Mouse (Mus musculus): ENCODE data around the gene Rpl12. TPM values are rescaled to one million over a fixed set of nuclear protein-coding genes. Genes with fewer than 3 reads are reported as not detected.

Gene Rpl12
- polyA plus RNA-seq, 1 experiment from 2014 or later = 147 TPM

DNA sequence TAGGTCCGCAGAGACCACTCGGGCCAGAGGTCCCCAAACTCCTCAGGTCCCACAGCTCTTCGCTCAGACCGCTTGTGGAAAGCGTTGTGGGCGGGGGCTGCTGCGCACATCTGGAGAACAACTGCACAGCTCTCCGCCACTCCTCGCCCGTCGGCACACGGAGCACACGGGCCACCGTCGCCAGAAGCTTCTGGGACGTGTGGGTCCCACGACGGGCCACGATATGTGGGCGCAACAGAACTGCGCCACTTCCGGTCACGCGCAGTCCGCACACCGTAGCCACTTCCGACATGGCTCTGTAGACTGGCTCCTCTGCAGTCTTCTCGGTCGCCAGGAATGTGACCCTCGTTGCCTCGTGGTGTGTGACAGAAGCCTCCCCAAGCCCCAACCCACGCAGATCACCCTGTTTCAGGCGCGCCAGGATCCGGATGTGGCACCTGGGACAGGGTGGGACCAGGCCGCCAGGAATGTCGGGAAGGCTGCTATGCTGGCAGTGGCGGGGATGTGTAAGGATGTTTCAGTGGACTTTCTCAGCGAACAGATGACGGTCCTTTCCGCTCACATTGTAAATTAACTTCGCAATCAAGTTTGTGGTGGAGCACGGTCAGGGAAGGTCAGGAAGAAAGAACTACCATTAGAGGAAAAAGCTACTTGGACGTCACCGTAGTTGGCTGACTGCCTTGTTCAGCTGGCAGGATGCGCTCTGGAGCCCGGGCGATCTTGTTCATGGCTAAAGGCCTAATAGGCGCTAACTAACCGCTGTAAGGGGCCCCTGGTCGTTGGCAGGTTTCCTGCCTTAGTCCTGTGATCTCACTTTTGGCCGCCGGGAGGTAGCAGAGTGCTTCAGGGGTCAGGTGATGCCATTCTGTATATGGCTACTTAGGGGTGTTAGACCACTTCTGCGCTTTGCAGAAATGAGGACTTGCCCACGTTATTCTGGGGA is 5.6 kb downstream of the Rpl12 start:
- Histone ChIP-seq H3K36me3 (ENCODE audit: control insufficient read depth, insufficient read depth, low read length) (peaks cover 8% of the 10 kb centered on the region), H3K9me3 (ENCODE audit: control insufficient read depth, low read length) (no peaks in the 10 kb centered on the region), H3K27me3 (ENCODE audit: control insufficient read depth, insufficient read depth, low read length) (no peaks in the 10 kb centered on the region), H3K4me1 (ENCODE audit: control insufficient read depth, insufficient read depth, low read length) (peaks cover 18% of the 10 kb centered on the region), H3K27ac (ENCODE audit: low read depth, low read length) (peak overlapping the region; percentile 84), H3K9ac (ENCODE audit: low read length) (peak overlapping the region; percentile 83), H3K4me3 (ENCODE audit: low read depth, low read length) (peak overlapping the region; percentile 57), H3K4me2 (ENCODE audit: low read depth) (peak overlapping the region; percentile 79)
- ATAC-seq (ENCODE audit: insufficient read depth, low FRiP score, low TSS enrichment) (peak; percentile 84), DNase-seq (ENCODE audit: low spot score) (peak; percentile 88)
- WGBS = under 1% methylated on average over 55 of the region's 55 CpGs

DNA sequence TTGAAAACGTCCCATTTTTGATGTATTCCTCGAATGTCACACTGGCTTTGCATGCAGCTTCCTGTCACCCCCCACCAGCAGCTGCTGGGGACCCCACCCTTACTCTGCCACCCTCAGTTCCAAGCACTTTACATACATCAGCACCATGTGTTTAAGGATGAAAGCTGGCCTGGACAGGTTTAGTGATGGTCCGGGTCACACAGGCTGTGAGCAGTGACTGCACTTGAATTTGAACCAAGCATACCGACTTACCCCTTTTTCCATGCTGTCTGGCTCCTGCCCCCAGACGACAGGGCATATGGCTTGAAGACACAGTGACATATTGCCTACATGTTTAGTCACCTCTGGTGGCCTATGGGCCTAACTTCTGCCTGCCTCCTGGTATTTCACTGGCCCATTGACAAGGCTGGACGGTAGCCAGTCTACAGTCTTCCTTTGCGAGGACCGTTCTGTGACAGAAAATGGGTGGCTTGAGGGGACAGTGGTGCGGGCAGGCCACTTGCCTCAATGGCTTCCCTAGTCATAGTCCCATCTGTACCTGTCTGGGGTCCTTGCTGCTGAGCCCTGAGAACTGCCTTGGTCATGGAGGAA is 6.8 kb downstream of the Rpl12 start:
- H3K36me3 ChIP-seq (ENCODE audit: control insufficient read depth, insufficient read depth, low read length) = peaks cover 8% of the 10 kb centered on the region
- ATAC-seq (ENCODE audit: insufficient read depth, low FRiP score, low TSS enrichment) = no peak
- peak; percentile 6 for DNase-seq (ENCODE audit: low spot score)
- H3K27me3 ChIP-seq (ENCODE audit: control insufficient read depth, insufficient read depth, low read length) = no peaks in the 10 kb centered on the region
- peak overlapping the region; percentile 79; the same call in 1 of the 2 replicates for H3K4me2 ChIP-seq (ENCODE audit: low read depth)
- no peak overlapping the region for H3K27ac ChIP-seq (ENCODE audit: low read depth, low read length)
- 87% methylated on average over 9 of the region's 9 CpGs for WGBS
- no peaks in the 10 kb centered on the region for H3K9me3 ChIP-seq (ENCODE audit: control insufficient read depth, low read length)
- peak overlapping the region; percentile 10; the same call in 1 of the 2 replicates for H3K4me3 ChIP-seq (ENCODE audit: low read depth, low read length)
- H3K4me1 ChIP-seq (ENCODE audit: control insufficient read depth, insufficient read depth, low read length) = peaks cover 12% of the 10 kb centered on the region
- H3K9ac ChIP-seq (ENCODE audit: low read length) = peak overlapping the region; percentile 2; the same call in 1 of the 2 replicates

DNA sequence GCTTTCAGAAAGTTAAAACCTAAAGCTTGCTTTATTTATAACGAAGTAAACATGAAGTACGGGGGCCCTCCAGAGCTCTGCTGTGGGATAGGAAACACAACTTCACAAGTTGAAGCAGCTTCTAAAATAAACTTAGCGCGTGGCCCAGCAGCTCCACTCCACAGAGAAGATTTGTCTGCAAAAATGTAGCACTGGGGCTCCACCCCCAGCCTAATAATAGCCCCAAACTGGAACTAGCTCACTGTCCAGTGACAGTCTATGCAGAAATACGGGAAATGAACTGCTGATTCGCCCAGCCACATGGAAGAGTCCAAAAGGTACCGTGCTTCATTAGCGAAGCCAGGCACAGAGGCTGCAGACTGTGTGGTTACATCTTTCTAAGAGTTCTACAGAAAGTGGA is 8.0 kb downstream of the Rpl12 start:
- no peak for DNase-seq (ENCODE audit: low spot score)
- ATAC-seq (ENCODE audit: insufficient read depth, low FRiP score, low TSS enrichment) = no peak
- Histone ChIP-seq H3K36me3 (ENCODE audit: control insufficient read depth, insufficient read depth, low read length) (peaks cover 6% of the 10 kb centered on the region), H3K27me3 (ENCODE audit: control insufficient read depth, insufficient read depth, low read length) (no peaks in the 10 kb centered on the region), H3K4me1 (ENCODE audit: control insufficient read depth, insufficient read depth, low read length) (peaks cover 9% of the 10 kb centered on the region), H3K4me2 (ENCODE audit: low read depth) (no peak overlapping the region), H3K27ac (ENCODE audit: low read depth, low read length) (no peak overlapping the region), H3K4me3 (ENCODE audit: low read depth, low read length) (no peak overlapping the region), H3K9ac (ENCODE audit: low read length) (no peak overlapping the region), H3K9me3 (ENCODE audit: control insufficient read depth, low read length) (no peaks in the 10 kb centered on the region)
- 84% methylated on average over 8 of the region's 8 CpGs for WGBS

DNA sequence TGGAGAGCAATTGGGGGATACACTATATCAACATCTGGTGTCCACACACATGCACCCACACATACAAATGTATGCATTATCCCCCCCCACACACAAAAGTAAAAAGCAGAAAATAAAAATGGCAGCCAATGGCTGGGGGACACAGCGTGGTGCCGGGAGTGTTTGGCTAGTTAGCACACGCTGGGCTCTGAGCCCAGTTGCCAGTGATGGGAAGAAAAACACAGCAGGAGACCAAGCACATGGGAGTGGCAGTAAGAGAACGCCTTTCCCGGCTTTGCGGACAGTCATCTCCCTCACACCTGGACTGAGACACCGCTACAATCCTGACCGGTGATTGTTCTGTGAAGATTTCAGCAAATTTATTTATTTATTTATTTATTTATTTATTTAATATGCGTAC is 9.9 kb downstream of the Rpl12 start:
- ATAC-seq (ENCODE audit: insufficient read depth, low FRiP score, low TSS enrichment) (no peak), DNase-seq (ENCODE audit: low spot score) (no peak)
- Histone ChIP-seq H3K9me3 (ENCODE audit: control insufficient read depth, low read length) (no peaks in the 10 kb centered on the region), H3K4me2 (ENCODE audit: low read depth) (no peak overlapping the region), H3K36me3 (ENCODE audit: control insufficient read depth, insufficient read depth, low read length) (peaks cover 5% of the 10 kb centered on the region; the same call in 1 of the 2 replicates), H3K4me3 (ENCODE audit: low read depth, low read length) (no peak overlapping the region), H3K27ac (ENCODE audit: low read depth, low read length) (no peak overlapping the region), H3K27me3 (ENCODE audit: control insufficient read depth, insufficient read depth, low read length) (no peaks in the 10 kb centered on the region), H3K4me1 (ENCODE audit: control insufficient read depth, insufficient read depth, low read length) (peaks cover 8% of the 10 kb centered on the region), H3K9ac (ENCODE audit: low read length) (no peak overlapping the region)
- WGBS = 37% methylated on average over 9 of the region's 9 CpGs

DNA sequence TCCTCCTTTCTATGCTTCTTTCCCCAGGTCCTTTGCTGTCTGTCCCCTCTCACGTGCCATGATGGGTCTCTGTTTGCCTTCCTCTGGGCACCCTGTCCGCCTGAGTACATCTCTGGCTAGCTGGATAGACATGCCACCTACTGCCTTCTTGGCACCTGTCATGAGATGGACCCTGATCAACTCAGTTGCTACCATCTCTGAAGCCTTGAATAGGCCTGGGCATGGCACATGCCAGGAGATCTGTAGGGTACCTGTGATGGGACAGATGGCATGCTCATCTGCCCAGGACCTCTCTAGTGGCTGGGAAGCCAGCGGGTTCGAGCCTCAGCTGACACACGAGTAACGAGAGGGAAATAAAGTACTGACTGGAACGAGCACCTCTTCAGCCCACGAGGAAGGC is 12.9 kb downstream of the Rpl12 start:
- ATAC-seq (ENCODE audit: insufficient read depth, low FRiP score, low TSS enrichment) = no peak
- Histone ChIP-seq H3K27ac (ENCODE audit: low read depth, low read length) (no peak overlapping the region), H3K9ac (ENCODE audit: low read length) (no peak overlapping the region), H3K4me3 (ENCODE audit: low read depth, low read length) (no peak overlapping the region), H3K4me1 (ENCODE audit: control insufficient read depth, insufficient read depth, low read length) (no peaks in the 10 kb centered on the region), H3K27me3 (ENCODE audit: control insufficient read depth, insufficient read depth, low read length) (no peaks in the 10 kb centered on the region), H3K4me2 (ENCODE audit: low read depth) (no peak overlapping the region), H3K36me3 (ENCODE audit: control insufficient read depth, insufficient read depth, low read length) (peaks cover 5% of the 10 kb centered on the region; the same call in 1 of the 2 replicates), H3K9me3 (ENCODE audit: control insufficient read depth, low read length) (no peaks in the 10 kb centered on the region)
- DNase-seq (ENCODE audit: low spot score) = no peak
- WGBS = 89% methylated on average over 8 of the region's 8 CpGs

DNA sequence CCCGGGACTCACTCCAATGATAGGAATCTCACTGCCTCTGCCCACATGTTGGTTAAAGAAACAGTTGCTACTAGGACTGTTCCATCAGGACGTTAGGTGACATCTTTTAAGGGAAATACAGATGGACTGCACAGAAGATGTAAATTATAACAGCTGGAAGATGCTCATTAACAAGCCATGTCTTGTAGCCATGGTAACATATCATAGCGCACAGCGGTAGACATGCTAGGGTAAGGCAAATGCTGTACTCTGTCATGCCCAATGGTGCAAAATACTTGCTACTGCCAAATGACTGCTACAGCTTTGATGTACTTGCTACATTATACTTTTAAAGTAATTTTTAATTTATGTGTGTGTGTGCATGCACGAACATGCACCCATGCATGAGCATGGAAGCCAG is 15.8 kb downstream of the Rpl12 start:
- H3K36me3 ChIP-seq (ENCODE audit: control insufficient read depth, insufficient read depth, low read length) = peaks cover 5% of the 10 kb centered on the region; the same call in 1 of the 2 replicates
- H3K27me3 ChIP-seq (ENCODE audit: control insufficient read depth, insufficient read depth, low read length) = no peaks in the 10 kb centered on the region
- H3K4me3 ChIP-seq (ENCODE audit: low read depth, low read length) = no peak overlapping the region
- H3K4me1 ChIP-seq (ENCODE audit: control insufficient read depth, insufficient read depth, low read length) = peaks cover 9% of the 10 kb centered on the region; the same call in 1 of the 2 replicates
- no peak overlapping the region for H3K9ac ChIP-seq (ENCODE audit: low read length)
- DNase-seq (ENCODE audit: low spot score) (no peak), ATAC-seq (ENCODE audit: insufficient read depth, low FRiP score, low TSS enrichment) (no peak)
- 86% methylated on average over 5 of the region's 5 CpGs for WGBS
- H3K27ac ChIP-seq (ENCODE audit: low read depth, low read length) = no peak overlapping the region
- H3K4me2 ChIP-seq (ENCODE audit: low read depth) = no peak overlapping the region
- H3K9me3 ChIP-seq (ENCODE audit: control insufficient read depth, low read length) = no peaks in the 10 kb centered on the region

DNA sequence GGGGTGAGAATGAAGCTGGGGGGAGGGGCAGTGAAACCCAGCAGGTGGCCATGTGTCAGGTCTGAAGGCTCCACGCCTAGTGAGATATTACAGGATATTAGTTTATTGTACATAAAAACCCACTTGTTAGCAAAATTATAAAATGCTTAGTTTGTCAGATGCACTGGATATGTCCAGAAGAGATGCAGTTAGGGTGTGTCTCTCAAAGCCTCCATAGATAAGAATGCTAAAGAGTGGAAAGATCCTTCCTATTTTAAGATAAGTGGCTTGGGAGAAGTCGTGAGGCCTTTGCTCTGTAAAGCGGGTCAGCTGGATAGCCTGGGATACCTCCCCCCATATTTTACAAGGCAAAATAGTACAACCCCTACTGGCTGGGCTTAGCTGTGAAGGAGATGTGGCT is 17.3 kb downstream of the Rpl12 start:
- no peak for ATAC-seq (ENCODE audit: insufficient read depth, low FRiP score, low TSS enrichment)
- Histone ChIP-seq H3K9me3 (ENCODE audit: control insufficient read depth, low read length) (no peaks in the 10 kb centered on the region), H3K4me2 (ENCODE audit: low read depth) (no peak overlapping the region), H3K27me3 (ENCODE audit: control insufficient read depth, insufficient read depth, low read length) (no peaks in the 10 kb centered on the region), H3K4me1 (ENCODE audit: control insufficient read depth, insufficient read depth, low read length) (peaks cover 9% of the 10 kb centered on the region; the same call in 1 of the 2 replicates), H3K4me3 (ENCODE audit: low read depth, low read length) (no peak overlapping the region), H3K9ac (ENCODE audit: low read length) (no peak overlapping the region), H3K27ac (ENCODE audit: low read depth, low read length) (no peak overlapping the region), H3K36me3 (ENCODE audit: control insufficient read depth, insufficient read depth, low read length) (peaks cover 3% of the 10 kb centered on the region; the same call in 1 of the 2 replicates)
- WGBS = 79% methylated on average over 3 of the region's 3 CpGs
- DNase-seq (ENCODE audit: low spot score) = no peak

DNA sequence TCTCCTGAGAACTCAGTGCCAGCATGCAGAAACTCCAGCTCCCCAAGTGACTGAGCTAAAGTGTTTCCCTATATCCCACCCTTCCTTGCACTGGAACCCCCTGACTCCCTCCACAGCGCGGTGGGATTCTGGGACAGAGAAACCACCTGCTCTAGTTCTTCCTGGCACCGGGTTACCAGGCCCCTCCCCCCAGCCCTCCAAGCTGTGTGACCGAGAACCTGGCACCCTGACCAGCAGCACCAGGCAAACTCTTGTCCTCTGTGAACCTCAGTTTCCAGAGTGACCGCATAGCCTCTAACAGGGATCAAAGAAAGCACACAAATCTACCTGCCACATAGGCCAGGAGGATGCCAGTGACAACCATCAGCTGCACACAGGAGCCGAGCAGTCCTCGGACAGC is 18.3 kb downstream of the Rpl12 start:
- no peak overlapping the region for H3K9ac ChIP-seq (ENCODE audit: low read length)
- H3K4me1 ChIP-seq (ENCODE audit: control insufficient read depth, insufficient read depth, low read length) = peaks cover 9% of the 10 kb centered on the region; the same call in 1 of the 2 replicates
- no peak overlapping the region for H3K4me3 ChIP-seq (ENCODE audit: low read depth, low read length)
- no peak overlapping the region for H3K4me2 ChIP-seq (ENCODE audit: low read depth)
- no peaks in the 10 kb centered on the region for H3K27me3 ChIP-seq (ENCODE audit: control insufficient read depth, insufficient read depth, low read length)
- no peaks in the 10 kb centered on the region for H3K9me3 ChIP-seq (ENCODE audit: control insufficient read depth, low read length)
- ATAC-seq (ENCODE audit: insufficient read depth, low FRiP score, low TSS enrichment) (no peak), DNase-seq (ENCODE audit: low spot score) (no peak)
- peaks cover 3% of the 10 kb centered on the region; the same call in 1 of the 2 replicates for H3K36me3 ChIP-seq (ENCODE audit: control insufficient read depth, insufficient read depth, low read length)
- 80% methylated on average over 7 of the region's 7 CpGs for WGBS
- H3K27ac ChIP-seq (ENCODE audit: low read depth, low read length) = no peak overlapping the region

All from neural tube, embryonic 11.5 days (tissue).